Mouse (Mus musculus) ES-Bruce4 (cell line): ENCODE data around the gene Klhl22. TPM values are rescaled to one million over a fixed set of nuclear protein-coding genes. Genes with fewer than 3 reads are reported as not detected.

ENCODE experiments used
- H3K27ac ChIP-seq: 2 replicates; pipeline ENCODE4 v1.5.1; 2012; ENCODE audit warnings: low read length, inconsistent platforms; ENCODE audit not compliant: insufficient read depth
- H3K27me3 ChIP-seq: 2 replicates; pipeline ENCODE4 v1.6.1; 2012; ENCODE audit warnings: mild to moderate bottlenecking, low read length, inconsistent platforms; ENCODE audit not compliant: control insufficient read depth, poor library complexity, insufficient read depth, severe bottlenecking
- H3K36me3 ChIP-seq: 2 replicates; pipeline ENCODE4 v1.6.1; 2012; ENCODE audit warnings: inconsistent platforms, mild to moderate bottlenecking, low read length, moderate library complexity; ENCODE audit not compliant: control insufficient read depth, poor library complexity, insufficient read depth, severe bottlenecking
- H3K4me1 ChIP-seq: one replicate; pipeline ENCODE4 v1.8.1; 2011; ENCODE audit warnings: low read length; ENCODE audit not compliant: control insufficient read depth, insufficient read depth
- H3K4me3 ChIP-seq: 2 replicates; pipeline ENCODE4 v1.5.1; 2011; ENCODE audit warnings: low read depth, mild to moderate bottlenecking, low read length
- H3K9ac ChIP-seq: 2 replicates; pipeline ENCODE4 v1.6.1; 2012; ENCODE audit warnings: low read depth, mild to moderate bottlenecking, inconsistent platforms; ENCODE audit not compliant: poor library complexity, severe bottlenecking
- H3K9me3 ChIP-seq: replicated peaks from 2 replicates; pipeline ENCODE4 v1.6.1; 2012; ENCODE audit warnings: mild to moderate bottlenecking, low read length, inconsistent platforms; ENCODE audit not compliant: control insufficient read depth, poor library complexity, insufficient read depth, severe bottlenecking
- CTCF ChIP-seq: IDR thresholded peaks from one replicate; pipeline ENCODE4 v1.8.1; 2011; ENCODE audit warnings: low read depth, low read length
- EP300 ChIP-seq: IDR thresholded peaks from 2 replicates; pipeline ENCODE4 v1.6.1; 2011; ENCODE audit warnings: low read depth, low read length; ENCODE audit not compliant: insufficient read depth
- POLR2A ChIP-seq: IDR thresholded peaks from one replicate; pipeline ENCODE4 v1.8.1; 2011; ENCODE audit warnings: low read length; ENCODE audit not compliant: insufficient read depth
- polyA plus RNA-seq: library from polyadenylated mRNA; stranded (reverse); fragments of >200 nt; gene quantifications from 2 replicates; pipeline ENCODE4 v1.2.4, GENCODE M21; 2011; ENCODE audit warnings: low read depth; ENCODE audit not compliant: missing spikeins, insufficient read depth, insufficient read length

Klhl22 gene
- polyA plus RNA-seq, 1 experiment: 40.2 TPM

DNA sequence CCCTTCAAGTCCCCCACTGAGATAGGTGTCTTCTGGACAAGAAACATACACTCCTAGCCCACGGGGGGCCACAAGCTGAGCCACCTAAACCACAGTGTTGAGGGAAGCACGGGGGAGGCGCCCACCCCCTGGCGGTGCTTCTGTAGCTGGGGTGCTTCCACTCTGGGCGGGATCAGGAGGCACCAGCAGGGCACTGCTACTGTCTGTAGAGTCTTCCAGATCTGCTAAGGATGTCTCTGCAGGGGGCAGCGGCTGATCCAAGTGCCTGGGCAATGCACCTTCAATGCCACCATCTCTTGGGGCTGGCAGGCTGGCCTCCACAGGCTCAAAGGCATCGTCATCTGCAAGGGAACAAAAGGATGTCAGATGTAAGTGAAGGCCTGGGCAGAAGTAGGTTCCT is 83.0 kb downstream of the Klhl22 start:
- no peaks in the 10 kb centered on the region for H3K27me3 ChIP-seq
- no peaks in the 10 kb centered on the region for H3K9me3 ChIP-seq
- TF ChIP-seq CTCF (no peak), EP300 (no peak), POLR2A (no peak)
- no peak overlapping the region for H3K4me3 ChIP-seq
- H3K4me1 ChIP-seq: no peaks in the 10 kb centered on the region
- peaks cover 6% of the 10 kb centered on the region for H3K36me3 ChIP-seq
- no peak overlapping the region for H3K9ac ChIP-seq
- no peak overlapping the region for H3K27ac ChIP-seq

Other genes starting within 250 kb of the Klhl22 start
- 12.9 and 13.1 TPM in 2 replicates for gene Thap7, start 228.5 kb upstream of the Klhl22 start, polyA plus RNA-seq
- 1.6 and 1.8 TPM in 2 replicates for gene Lrrc74b, start 198.4 kb upstream of the Klhl22 start, polyA plus RNA-seq
- gene P2rx6, start 197.7 kb upstream of the Klhl22 start, polyA plus RNA-seq: 0.25 TPM in 1 of 2 replicates, not detected in the other
- gene Slc7a4, start 176.4 kb upstream of the Klhl22 start, polyA plus RNA-seq: 2.0 and 2.8 TPM in 2 replicates
- 97.7 and 104 TPM in 2 replicates for gene Smpd4, start 140.3 kb upstream of the Klhl22 start, polyA plus RNA-seq
- gene Ccdc74a, start 113.1 kb upstream of the Klhl22 start, polyA plus RNA-seq: 1.6 and 2.7 TPM in 2 replicates
- gene Med15, start 26.7 kb upstream of the Klhl22 start, polyA plus RNA-seq: 51.5 and 54.7 TPM in 2 replicates
- gene Scarf2, start 37.7 kb downstream of the Klhl22 start, polyA plus RNA-seq: 5.8 and 6.5 TPM in 2 replicates
- gene B830017H08Rik, start 73.5 kb downstream of the Klhl22 start, polyA plus RNA-seq: not detected in 2 replicates
- gene Car15, start 78.7 kb downstream of the Klhl22 start, polyA plus RNA-seq: not detected in 2 replicates
- 0.26 TPM in 1 of 2 replicates, not detected in the other for gene Gm20518, start 132.1 kb downstream of the Klhl22 start, polyA plus RNA-seq
- gene Tssk1, start 134.6 kb downstream of the Klhl22 start, polyA plus RNA-seq: not detected in 2 replicates
- 36.4 and 40.6 TPM in 2 replicates for gene Dgcr2, start 138.9 kb downstream of the Klhl22 start, polyA plus RNA-seq
- not detected in 2 replicates for gene Tssk2, start 139.0 kb downstream of the Klhl22 start, polyA plus RNA-seq
- 20.6 and 22.2 TPM in 2 replicates for gene Ess2, start 151.7 kb downstream of the Klhl22 start, polyA plus RNA-seq
- gene Gsc2, start 155.4 kb downstream of the Klhl22 start, polyA plus RNA-seq: 0.52 TPM in 1 of 2 replicates, not detected in the other
- gene Slc25a1, start 168.6 kb downstream of the Klhl22 start, polyA plus RNA-seq: 99.4 and 101 TPM in 2 replicates
- gene Vpreb2, start 220.8 kb downstream of the Klhl22 start, polyA plus RNA-seq: not detected in 2 replicates